Mouse (Mus musculus): ENCODE measurements around the gene AW822073.
"Not testable (repeated sequence)": the region's sequence is repeated elsewhere in the genome, so short reads cannot be mapped to it uniquely, and the experiment has no call there.

Gene AW822073

GRCm38 (mm10) chr10:58221571-58221970, 3.2 kb downstream of the AW822073 start:
- not testable (repeated sequence) for DNase-seq (ENCODE audit: low read depth)

- no peak for DNase-seq (ENCODE audit: low read depth)
Measured at GRCm38 (mm10) chr10:58220726-58221125, 4.0 kb downstream of the AW822073 start.

- DNase-seq (ENCODE audit: low read depth), result no peak
Measured at GRCm38 (mm10) chr10:58217366-58217765, 7.4 kb downstream of the AW822073 start.

- no peak for DNase-seq (ENCODE audit: low read depth)
Measured at GRCm38 (mm10) chr10:58215353-58215752, 9.4 kb downstream of the AW822073 start.

- no peak for DNase-seq (ENCODE audit: low read depth)
Measured at GRCm38 (mm10) chr10:58214934-58215333, 9.8 kb downstream of the AW822073 start.

- no peak for DNase-seq (ENCODE audit: low read depth)
Measured at GRCm38 (mm10) chr10:58214497-58214896, 10.2 kb downstream of the AW822073 start.

GRCm38 (mm10) chr10:58212230-58212629, 12.5 kb downstream of the AW822073 start:
- no peak for DNase-seq (ENCODE audit: low read depth)

GRCm38 (mm10) chr10:58211213-58211612, 13.5 kb downstream of the AW822073 start:
- DNase-seq (ENCODE audit: low read depth), result no peak

- DNase-seq (ENCODE audit: low read depth), result no peak
Measured at GRCm38 (mm10) chr10:58210514-58210913, 14.2 kb downstream of the AW822073 start.

GRCm38 (mm10) chr10:58209710-58210467, 14.8 kb downstream of the AW822073 start:
- no peak for DNase-seq (ENCODE audit: low read depth)

- no peak for DNase-seq (ENCODE audit: low read depth)
Measured at GRCm38 (mm10) chr10:58206639-58207404, 17.9 kb downstream of the AW822073 start.

- no peak for DNase-seq (ENCODE audit: low read depth)
Measured at GRCm38 (mm10) chr10:58205986-58206385, 18.7 kb downstream of the AW822073 start.

Data from fibroblast of lung, adult 2 months (primary cell).